Mouse (Mus musculus): ENCODE measurements around the gene 4930519G04Rik. TPM values are rescaled to one million over a fixed set of nuclear protein-coding genes. Genes with fewer than 3 reads are reported as not detected.
"Not testable (repeated sequence)": the region's sequence is repeated elsewhere in the genome, so short reads cannot be mapped to it uniquely, and the experiment has no call there.

4930519G04Rik gene
- polyA plus RNA-seq, 1 experiment from 2014 or later = not detected

GRCm38 (mm10) chr5:114827427-114827826 is 26.0 kb upstream of the 4930519G04Rik start:
- Histone ChIP-seq H3K27me3 (ENCODE audit: control insufficient read depth, insufficient read depth, low read length) (no peaks in the 10 kb centered on the region), H3K4me1 (replicated peaks; ENCODE audit: control insufficient read depth, insufficient read depth) (no peaks in the 10 kb centered on the region), H3K27ac (replicated peaks) (no peak overlapping the region), H3K36me3 (ENCODE audit: control insufficient read depth, insufficient read depth, low read length) (no peaks in the 10 kb centered on the region), H3K9ac (ENCODE audit: low read length) (no peak overlapping the region), H3K4me2 (replicated peaks; ENCODE audit: low read depth) (no peak overlapping the region), H3K9me3 (ENCODE audit: control insufficient read depth, low read length) (no peaks in the 10 kb centered on the region), H3K4me3 (ENCODE audit: low read depth, low read length) (no peak overlapping the region)
- WGBS = 77% methylated on average over 12 of the region's 12 CpGs
- TF ChIP-seq CTCF (IDR thresholded peaks at IDR 0.05; ENCODE audit: low read depth) (no peak), EP300 (optimal IDR thresholded peaks at IDR 0.05) (no peak)
- DNase-seq (ENCODE audit: low spot score) (no peak), ATAC-seq (ENCODE audit: low FRiP score, low TSS enrichment) (no peak)

- WGBS = 68% methylated on average over 3 of the region's 3 CpGs
- TF ChIP-seq CTCF (IDR thresholded peaks at IDR 0.05; ENCODE audit: low read depth) (no peak), EP300 (optimal IDR thresholded peaks at IDR 0.05) (no peak)
- DNase-seq (ENCODE audit: low spot score) = no peak
- Histone ChIP-seq H3K27ac (replicated peaks) (no peak overlapping the region), H3K36me3 (ENCODE audit: control insufficient read depth, insufficient read depth, low read length) (no peaks in the 10 kb centered on the region), H3K9me3 (ENCODE audit: control insufficient read depth, low read length) (no peaks in the 10 kb centered on the region), H3K4me2 (replicated peaks; ENCODE audit: low read depth) (no peak overlapping the region), H3K9ac (ENCODE audit: low read length) (no peak overlapping the region), H3K4me1 (replicated peaks; ENCODE audit: control insufficient read depth, insufficient read depth) (no peaks in the 10 kb centered on the region), H3K27me3 (ENCODE audit: control insufficient read depth, insufficient read depth, low read length) (no peaks in the 10 kb centered on the region), H3K4me3 (ENCODE audit: low read depth, low read length) (no peak overlapping the region)
- no peak for ATAC-seq (ENCODE audit: low FRiP score, low TSS enrichment)
Observed at GRCm38 (mm10) chr5:114829740-114830139, 23.7 kb upstream of the 4930519G04Rik start.

- Histone ChIP-seq H3K9me3 (ENCODE audit: control insufficient read depth, low read length) (no peaks in the 10 kb centered on the region), H3K27me3 (ENCODE audit: control insufficient read depth, insufficient read depth, low read length) (no peaks in the 10 kb centered on the region), H3K36me3 (ENCODE audit: control insufficient read depth, insufficient read depth, low read length) (no peaks in the 10 kb centered on the region), H3K4me1 (replicated peaks; ENCODE audit: control insufficient read depth, insufficient read depth) (no peaks in the 10 kb centered on the region), H3K4me2 (replicated peaks; ENCODE audit: low read depth) (no peak overlapping the region), H3K27ac (replicated peaks) (no peak overlapping the region), H3K4me3 (ENCODE audit: low read depth, low read length) (no peak overlapping the region), H3K9ac (ENCODE audit: low read length) (no peak overlapping the region)
- TF ChIP-seq CTCF (IDR thresholded peaks at IDR 0.05; ENCODE audit: low read depth) = no peak
- TF ChIP-seq EP300 (optimal IDR thresholded peaks at IDR 0.05) = no peak
- ATAC-seq (ENCODE audit: low FRiP score, low TSS enrichment) (no peak), DNase-seq (ENCODE audit: low spot score) (no peak)
- 54% methylated on average over 12 of the region's 12 CpGs for WGBS
Observed at GRCm38 (mm10) chr5:114836886-114837285, 16.6 kb upstream of the 4930519G04Rik start.

- not testable (repeated sequence) for H3K9ac ChIP-seq (ENCODE audit: low read length); H3K4me2 ChIP-seq (replicated peaks; ENCODE audit: low read depth); H3K27me3 ChIP-seq (ENCODE audit: control insufficient read depth, insufficient read depth, low read length); H3K4me1 ChIP-seq (replicated peaks; ENCODE audit: control insufficient read depth, insufficient read depth); DNase-seq (ENCODE audit: low spot score); H3K4me3 ChIP-seq (ENCODE audit: low read depth, low read length); H3K27ac ChIP-seq (replicated peaks); ATAC-seq (ENCODE audit: low FRiP score, low TSS enrichment); H3K36me3 ChIP-seq (ENCODE audit: control insufficient read depth, insufficient read depth, low read length); H3K9me3 ChIP-seq (ENCODE audit: control insufficient read depth, low read length)
- WGBS = 39% methylated on average over 5 of the region's 5 CpGs
Observed at GRCm38 (mm10) chr5:114840481-114840880, 13.0 kb upstream of the 4930519G04Rik start.

GRCm38 (mm10) chr5:114842155-114842554 is 11.3 kb upstream of the 4930519G04Rik start:
- H3K4me2 ChIP-seq (replicated peaks; ENCODE audit: low read depth); ATAC-seq (ENCODE audit: low FRiP score, low TSS enrichment): not testable (repeated sequence)
- WGBS = 20% methylated on average over 3 of the region's 3 CpGs

GRCm38 (mm10) chr5:114842674-114843073 is 10.8 kb upstream of the 4930519G04Rik start:
- DNase-seq (ENCODE audit: low spot score) = no peak
- Histone ChIP-seq H3K4me2 (replicated peaks; ENCODE audit: low read depth) (no peak overlapping the region), H3K27me3 (ENCODE audit: control insufficient read depth, insufficient read depth, low read length) (no peaks in the 10 kb centered on the region), H3K36me3 (ENCODE audit: control insufficient read depth, insufficient read depth, low read length) (no peaks in the 10 kb centered on the region), H3K27ac (replicated peaks) (no peak overlapping the region), H3K9me3 (ENCODE audit: control insufficient read depth, low read length) (no peaks in the 10 kb centered on the region), H3K9ac (ENCODE audit: low read length) (no peak overlapping the region), H3K4me3 (ENCODE audit: low read depth, low read length) (no peak overlapping the region), H3K4me1 (replicated peaks; ENCODE audit: control insufficient read depth, insufficient read depth) (no peaks in the 10 kb centered on the region)
- peak; percentile 19; the same call in 1 of the 2 replicates for ATAC-seq (ENCODE audit: low FRiP score, low TSS enrichment)
- TF ChIP-seq EP300 (optimal IDR thresholded peaks at IDR 0.05) (no peak), CTCF (IDR thresholded peaks at IDR 0.05; ENCODE audit: low read depth) (peak; percentile 29)
- 79% methylated on average over 5 of the region's 5 CpGs for WGBS

More at GRCm38 (mm10) chr5:114842155-114842554, 11.3 kb upstream of the 4930519G04Rik start:
- H3K9me3 ChIP-seq (ENCODE audit: control insufficient read depth, low read length); H3K36me3 ChIP-seq (ENCODE audit: control insufficient read depth, insufficient read depth, low read length); H3K4me1 ChIP-seq (replicated peaks; ENCODE audit: control insufficient read depth, insufficient read depth); H3K4me3 ChIP-seq (ENCODE audit: low read depth, low read length); H3K27me3 ChIP-seq (ENCODE audit: control insufficient read depth, insufficient read depth, low read length); H3K9ac ChIP-seq (ENCODE audit: low read length); H3K27ac ChIP-seq (replicated peaks); DNase-seq (ENCODE audit: low spot score): not testable (repeated sequence)

GRCm38 (mm10) chr5:114844371-114844770 is 9.1 kb upstream of the 4930519G04Rik start:
- not testable (repeated sequence) for ATAC-seq (ENCODE audit: low FRiP score, low TSS enrichment); H3K4me3 ChIP-seq (ENCODE audit: low read depth, low read length); H3K9ac ChIP-seq (ENCODE audit: low read length); H3K9me3 ChIP-seq (ENCODE audit: control insufficient read depth, low read length); H3K27me3 ChIP-seq (ENCODE audit: control insufficient read depth, insufficient read depth, low read length); DNase-seq (ENCODE audit: low spot score); H3K4me2 ChIP-seq (replicated peaks; ENCODE audit: low read depth); H3K4me1 ChIP-seq (replicated peaks; ENCODE audit: control insufficient read depth, insufficient read depth); H3K27ac ChIP-seq (replicated peaks); H3K36me3 ChIP-seq (ENCODE audit: control insufficient read depth, insufficient read depth, low read length)
- 67% methylated on average over 2 of the region's 2 CpGs for WGBS

Data from stomach, postnatal 0 days (tissue).